Mouse (Mus musculus): ENCODE results near the gene Pts.

GRCm38 (mm10) chr9:50540170-50540569 is 11.6 kb upstream of the Pts start:
- TF ChIP-seq CTCF (IDR thresholded peaks at IDR 0.05) (no peak), POLR2A (IDR thresholded peaks at IDR 0.05; ENCODE audit: insufficient read depth, low read depth, low read length) (no peak), EP300 (IDR thresholded peaks at IDR 0.05; ENCODE audit: insufficient read depth, low read depth, low read length) (no peak)
